Mouse (Mus musculus) effector memory CD4-positive, alpha-beta T cell, adult 7 months (primary cell): ENCODE measurements around the gene Sat2. TPM values are rescaled to one million over a fixed set of nuclear protein-coding genes. Genes with fewer than 3 reads are reported as not detected.

Experiments used
- polyA plus RNA-seq: library from polyadenylated mRNA; unstranded; fragments of 100-300 nt; shearing (Covaris generic); gene quantifications from one replicate; pipeline ENCODE4 v1.2.1, GENCODE M21; 2017

Sat2 gene
- polyA plus RNA-seq = 0.59 TPM

GRCm38 (mm10) chr11:69621571-69622268, at the start of gene Sat2:
Gene Sat2 (plus strand): TSS chr11:69622024.

GRCm38 (mm10) chr11:69580091-69580514, 41.7 kb upstream of the Sat2 start, which contains the start of the genes Wrap53 and Trp53:
Gene Wrap53 (minus strand): TSS chr11:69580255.
Gene Trp53 (plus strand): TSS chr11:69580359.

GRCm38 (mm10) chr11:69605726-69606490, 15.9 kb upstream of the Sat2 start, which contains the start of gene Atp1b2:
Gene Atp1b2 (minus strand): TSS chr11:69605942.

GRCm38 (mm10) chr11:69617805-69618204, 4.0 kb upstream of the Sat2 start, which contains the start of gene Shbg:
Gene Shbg (minus strand): TSS chr11:69617905.

GRCm38 (mm10) chr11:69632284-69633089, 10.7 kb downstream of the Sat2 start, which contains the start of gene Fxr2:
Gene Fxr2 (plus strand): TSS chr11:69632990.

GRCm38 (mm10) chr11:69655264-69656064, 33.6 kb downstream of the Sat2 start, which contains the start of gene Sox15:
Gene Sox15 (plus strand): TSS chr11:69655314.

GRCm38 (mm10) chr11:69662213-69662966, 40.6 kb downstream of the Sat2 start, which contains the start of gene Mpdu1:
Gene Mpdu1 (minus strand): TSS chr11:69662642.

GRCm38 (mm10) chr11:69665961-69666664, 44.3 kb downstream of the Sat2 start, which contains the start of gene Cd68:
Gene Cd68 (minus strand): TSS chr11:69666153.

GRCm38 (mm10) chr11:69672211-69672706, 50.4 kb downstream of the Sat2 start, which contains the start of gene Eif4a1:
Gene Eif4a1 (minus strand): TSS chr11:69672423.

Other genes with a start within 250 kb of the Sat2 start
- 45.5 TPM for gene Naa38, start 226.5 kb upstream of the Sat2 start, polyA plus RNA-seq
- 28.4 TPM for gene Cyb5d1, start 226.4 kb upstream of the Sat2 start, polyA plus RNA-seq
- 3.3 TPM for gene Tmem88, start 223.8 kb upstream of the Sat2 start, polyA plus RNA-seq
- gene Kdm6b, start 208.3 kb upstream of the Sat2 start, polyA plus RNA-seq = 55.7 TPM
- gene Dnah2, start 72.9 kb upstream of the Sat2 start, polyA plus RNA-seq = 0.16 TPM
- not detected for gene Efnb3, start 61.8 kb upstream of the Sat2 start, polyA plus RNA-seq
- gene Wrap53, start 41.8 kb upstream of the Sat2 start, polyA plus RNA-seq = 13.1 TPM
- gene Trp53, start 41.7 kb upstream of the Sat2 start, polyA plus RNA-seq = 204 TPM
- gene Atp1b2, start 16.1 kb upstream of the Sat2 start, polyA plus RNA-seq = not detected
- gene Shbg, start 4.1 kb upstream of the Sat2 start, polyA plus RNA-seq = 0.68 TPM
- 73.0 TPM for gene Fxr2, start 11.0 kb downstream of the Sat2 start, polyA plus RNA-seq
- gene Sox15, start 33.3 kb downstream of the Sat2 start, polyA plus RNA-seq = 0.76 TPM
- gene Mpdu1, start 40.6 kb downstream of the Sat2 start, polyA plus RNA-seq = 44.5 TPM
- 3.9 TPM for gene Cd68, start 44.1 kb downstream of the Sat2 start, polyA plus RNA-seq
- gene Eif4a1, start 50.4 kb downstream of the Sat2 start, polyA plus RNA-seq = 729 TPM
- gene Senp3, start 60.1 kb downstream of the Sat2 start, polyA plus RNA-seq = 29.6 TPM
- gene Tnfsf13, start 63.8 kb downstream of the Sat2 start, polyA plus RNA-seq = not detected
- gene Tnfsf12, start 73.8 kb downstream of the Sat2 start, polyA plus RNA-seq = not detected
- gene Tnfsfm13, start 74.1 kb downstream of the Sat2 start, polyA plus RNA-seq = not detected
- gene Polr2a, start 136.6 kb downstream of the Sat2 start, polyA plus RNA-seq = 51.9 TPM
- 0.26 TPM for gene Slc35g3, start 139.9 kb downstream of the Sat2 start, polyA plus RNA-seq
- gene Zbtb4, start 143.9 kb downstream of the Sat2 start, polyA plus RNA-seq = 4.2 TPM
- 0.52 TPM for gene Chrnb1, start 173.9 kb downstream of the Sat2 start, polyA plus RNA-seq
- gene Fgf11, start 179.8 kb downstream of the Sat2 start, polyA plus RNA-seq = not detected
- gene Tmem102, start 183.6 kb downstream of the Sat2 start, polyA plus RNA-seq = not detected
- gene Gm39566, start 193.3 kb downstream of the Sat2 start, polyA plus RNA-seq = 0.16 TPM
- 0.39 TPM for gene Spem2, start 196.4 kb downstream of the Sat2 start, polyA plus RNA-seq
- gene Spem1, start 200.2 kb downstream of the Sat2 start, polyA plus RNA-seq = not detected
- 0.15 TPM for gene Nlgn2, start 215.8 kb downstream of the Sat2 start, polyA plus RNA-seq
- 44.3 TPM for gene Tmem256, start 216.5 kb downstream of the Sat2 start, polyA plus RNA-seq
- 8.5 TPM for gene Plscr3, start 224.4 kb downstream of the Sat2 start, polyA plus RNA-seq
- gene Tnk1, start 236.7 kb downstream of the Sat2 start, polyA plus RNA-seq = 0.27 TPM